Mouse (Mus musculus) erythroid progenitor cell, adult 5-6 weeks (primary cell): ENCODE data around the gene Fads6. TPM values are rescaled to one million over a fixed set of nuclear protein-coding genes. Genes with fewer than 3 reads are reported as not detected.

Source experiments
- ATAC-seq: replicated peaks from 2 replicates; pipeline ENCODE4 v1.8.0; 2016; ENCODE audit warnings: moderate number of reproducible peaks, mild to moderate bottlenecking, moderate TSS enrichment, inconsistent platforms; ENCODE audit not compliant: poor library complexity, low FRiP score, severe bottlenecking
- total RNA-seq, 2 experiments: library from RNA; stranded (forward) in 1 of 2; stranded (reverse) in 1 of 2; fragments of 150-400 nt in 1 of 2; fragments of 186-747, 209-891 nt in 1 of 2; gene quantifications; 2 replicates each; pipeline versions ENCODE4 v1.2.3 to v1.2.4; 2015 to 2017; ENCODE audit warnings: low replicate concordance in 2 of 2

Fads6 gene
- total RNA-seq, 2 experiments from 2014 or later = 0.45 TPM; not detected in 1

DNA sequence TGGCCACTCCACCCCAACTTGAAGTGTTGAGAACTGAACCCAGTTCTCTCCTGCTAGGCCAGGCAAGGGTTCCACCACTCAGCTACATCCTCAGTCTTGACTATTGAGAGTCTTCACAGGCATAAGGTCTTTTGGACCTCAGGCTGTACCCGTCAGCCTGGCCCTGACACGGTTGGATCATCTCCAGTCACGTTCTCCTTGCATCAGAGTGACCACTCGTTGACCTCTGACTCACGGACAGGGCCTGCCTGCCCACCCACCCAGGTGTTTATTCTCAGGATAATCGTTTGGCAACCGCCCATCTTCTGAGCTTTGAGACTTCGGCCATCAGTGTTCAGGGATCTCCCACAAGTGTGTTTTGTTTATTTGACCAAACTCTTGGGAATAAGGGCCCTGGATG, 5.7 kb upstream of the Fads6 start:
- no peak for ATAC-seq

DNA sequence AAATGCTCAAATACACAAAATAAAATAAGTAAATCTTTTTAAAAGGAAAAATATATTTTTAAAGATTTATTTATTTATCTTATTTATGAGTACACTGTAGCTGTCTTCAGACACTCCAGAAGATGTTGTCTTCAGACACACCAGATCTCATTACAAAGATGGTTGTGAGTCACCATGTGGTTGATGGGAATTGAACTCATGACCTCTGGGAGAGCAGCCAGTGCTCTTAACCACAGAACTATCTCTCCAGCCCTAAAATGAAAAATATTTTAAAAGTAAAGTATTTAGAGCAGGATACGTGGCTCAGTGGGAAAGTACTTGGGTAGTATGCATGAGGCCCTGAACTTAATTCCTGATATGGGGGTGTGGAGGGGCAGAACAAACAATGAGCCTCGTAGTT, 3.9 kb upstream of the Fads6 start:
- no peak for ATAC-seq

DNA sequence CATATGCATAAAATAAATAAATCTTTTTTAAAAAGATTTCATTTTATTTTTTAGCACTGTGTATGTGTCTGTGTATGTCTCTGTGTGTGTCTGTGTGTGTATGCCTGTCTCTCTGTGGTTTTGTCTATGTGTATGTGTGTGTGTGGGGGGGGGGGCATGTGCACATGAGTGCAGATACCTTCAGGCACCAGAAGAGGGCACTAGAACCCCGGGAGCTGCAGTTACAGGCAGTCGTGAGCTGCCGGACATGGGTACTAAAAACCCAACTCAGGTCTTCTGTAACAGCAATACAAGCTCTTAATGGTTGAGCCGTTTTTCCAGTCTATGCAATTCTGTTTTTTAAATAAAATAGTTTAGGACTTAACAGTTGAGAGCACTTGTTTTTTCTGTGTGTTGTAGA, 3.3 kb upstream of the Fads6 start:
- no peak for ATAC-seq

DNA sequence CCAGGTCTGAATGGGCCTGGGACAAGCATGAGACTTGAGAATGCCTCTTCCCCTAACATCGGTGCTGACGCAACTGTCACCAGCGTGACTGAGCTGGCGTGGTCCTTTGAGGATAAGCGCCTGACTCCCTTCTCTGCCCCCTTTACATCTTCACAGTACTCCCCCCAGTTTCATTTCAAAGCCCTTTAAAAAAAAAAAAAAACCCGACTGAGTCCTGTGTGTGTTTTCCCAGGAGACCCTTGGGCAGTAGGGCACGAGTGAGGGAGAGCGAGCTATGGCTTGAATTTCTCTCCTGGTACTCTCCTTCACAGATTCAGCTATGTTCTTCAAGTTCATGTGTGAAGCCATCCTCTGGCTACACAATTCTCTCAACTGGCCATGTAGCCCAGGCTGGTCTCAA, 697 bp upstream of the Fads6 start:
- no peak for ATAC-seq

DNA sequence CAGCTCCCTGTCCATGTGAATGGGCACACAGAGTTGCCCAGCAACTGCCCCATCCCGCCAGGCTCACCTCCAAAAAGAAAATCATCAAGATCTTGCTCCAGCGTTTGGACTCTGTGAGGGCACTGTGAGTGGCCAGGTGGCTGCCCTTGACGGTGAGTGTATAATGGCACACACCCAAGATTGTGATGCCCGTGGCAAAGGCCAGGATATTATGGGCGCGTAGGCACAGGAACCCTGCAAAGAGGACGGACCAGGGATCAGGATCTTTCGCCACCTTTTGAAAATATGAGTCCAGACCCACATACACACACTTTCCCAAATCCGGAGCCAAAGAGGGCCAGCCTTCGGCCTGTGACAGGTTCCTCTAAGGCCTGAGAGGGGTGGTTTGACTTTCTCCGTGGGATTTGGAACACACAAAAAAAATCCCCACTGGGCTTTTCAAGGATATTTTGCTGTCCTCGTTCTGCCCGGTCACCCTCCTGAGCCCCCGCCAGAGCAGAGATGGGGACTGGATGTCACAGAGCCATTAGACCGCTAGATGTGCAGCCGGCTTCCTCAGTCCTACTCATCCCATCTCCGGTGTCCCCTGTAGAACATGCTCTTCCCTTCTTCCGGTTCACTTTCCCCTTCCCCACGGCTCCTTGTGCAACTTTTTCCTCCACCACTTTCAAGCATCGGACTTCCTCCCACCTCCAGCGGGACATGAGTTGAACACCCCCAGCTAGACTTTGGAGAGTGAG, 822 bp downstream of the Fads6 start:
- no peak for ATAC-seq

DNA sequence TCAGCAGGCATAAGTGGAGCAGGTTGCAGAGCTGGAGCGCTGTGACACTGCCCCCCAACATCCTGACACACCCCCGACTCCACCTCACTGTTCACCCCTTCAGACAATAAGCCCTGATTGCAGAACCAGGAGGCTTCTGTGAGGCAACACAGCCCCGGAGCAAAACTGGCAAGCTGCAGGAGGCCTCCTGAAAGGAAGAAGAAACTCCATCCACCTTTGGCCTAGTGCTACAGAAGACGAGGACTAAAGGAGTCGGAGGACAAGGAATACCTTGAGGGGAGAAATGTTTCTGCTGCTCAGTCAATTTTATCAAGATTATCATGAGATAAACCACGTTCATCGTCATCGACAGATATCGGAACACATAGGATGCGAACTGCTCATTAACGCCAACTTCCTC, 1.5 kb downstream of the Fads6 start:
- no peak for ATAC-seq

DNA sequence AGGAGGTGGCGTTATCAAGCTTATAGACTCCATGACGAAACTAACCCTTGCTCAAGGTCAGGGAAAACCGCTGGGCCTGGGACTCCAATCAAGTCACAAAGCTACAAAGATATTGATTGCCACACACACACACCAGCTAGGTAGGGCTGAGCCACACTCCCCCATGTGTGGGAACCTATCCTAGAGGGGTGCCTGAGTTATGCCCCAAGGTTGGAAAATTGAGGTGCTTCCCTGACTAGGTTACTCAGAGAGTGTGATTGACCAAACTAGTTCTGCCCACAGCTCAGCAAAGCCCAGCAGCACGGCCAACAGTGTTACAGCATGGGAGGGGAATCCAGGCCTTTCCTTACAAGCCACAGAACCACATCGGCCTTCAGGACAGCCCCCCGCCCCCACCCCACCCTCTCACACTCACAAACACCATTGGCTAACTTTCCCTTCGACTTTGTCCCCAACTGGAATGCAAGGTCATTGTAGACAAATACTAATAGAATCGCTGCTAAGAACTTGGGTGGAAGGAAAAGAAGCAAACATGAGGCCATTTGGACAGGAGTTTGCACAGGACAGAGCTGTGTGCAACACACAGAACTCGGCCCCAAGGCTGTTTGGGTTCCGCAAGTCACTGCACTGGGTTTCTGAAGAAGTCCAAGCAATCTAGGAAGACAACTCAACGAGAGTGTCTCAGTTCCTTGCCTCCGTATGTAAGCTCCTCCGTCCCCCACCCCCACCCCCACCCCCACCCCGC, 4.7 kb downstream of the Fads6 start:
- ATAC-seq = no peak

DNA sequence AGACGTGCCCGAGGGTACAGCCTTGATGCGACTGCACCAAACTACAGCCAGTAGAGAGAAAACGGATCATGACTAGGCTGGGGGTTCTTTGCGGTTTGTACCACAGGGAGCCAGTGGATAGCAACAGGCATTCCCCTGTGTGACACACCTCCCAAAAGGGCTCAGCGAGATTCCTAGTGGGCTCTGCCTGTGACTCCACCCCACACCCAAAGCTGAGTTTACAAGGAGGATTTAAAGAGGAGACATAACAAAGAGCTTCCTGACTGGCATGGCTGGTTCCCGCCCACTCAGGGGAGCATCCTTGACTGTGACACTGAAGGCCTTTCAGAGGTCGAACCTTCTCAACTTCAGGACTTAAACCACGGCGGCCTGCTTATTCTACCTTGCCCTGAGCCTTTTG, 6.0 kb downstream of the Fads6 start:
- ATAC-seq = no peak

DNA sequence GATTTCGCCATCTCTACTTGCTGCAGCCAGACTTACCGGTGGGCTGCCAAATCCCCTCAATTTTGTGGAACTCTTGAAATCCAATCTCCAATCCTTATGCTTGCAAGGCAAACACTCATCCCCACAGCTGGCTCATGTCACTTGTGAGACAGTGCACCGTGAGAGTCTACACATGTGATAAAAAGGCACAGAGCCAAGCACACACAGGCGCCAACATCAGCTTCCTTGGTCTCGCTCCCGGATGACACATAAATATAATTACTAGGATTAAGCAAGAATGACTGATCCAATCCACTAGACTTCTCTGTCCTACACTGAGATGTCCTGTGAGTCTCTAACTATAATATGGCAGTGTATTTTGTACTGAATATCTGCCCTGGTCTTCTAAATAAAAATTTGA, 6.5 kb downstream of the Fads6 start:
- ATAC-seq = no peak

DNA sequence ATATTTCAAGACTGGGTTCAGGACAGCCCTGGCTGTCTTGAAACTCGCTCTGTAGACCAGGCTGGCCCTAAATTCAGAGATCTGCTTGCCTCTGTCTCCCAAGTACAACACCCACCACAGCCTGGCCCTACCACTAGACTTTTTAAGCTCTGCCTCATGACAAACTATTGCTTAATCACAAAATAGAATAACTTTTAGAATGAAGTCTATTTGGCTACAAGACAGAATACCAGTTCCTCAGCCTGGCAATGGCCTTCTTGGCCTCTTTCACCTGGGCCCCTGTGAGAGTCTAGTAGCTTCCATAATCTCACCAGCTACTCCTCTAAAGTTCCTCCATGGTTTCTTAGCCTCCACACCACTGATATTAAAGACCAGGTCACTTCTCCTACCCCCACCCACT, 7.1 kb downstream of the Fads6 start:
- no peak for ATAC-seq

DNA sequence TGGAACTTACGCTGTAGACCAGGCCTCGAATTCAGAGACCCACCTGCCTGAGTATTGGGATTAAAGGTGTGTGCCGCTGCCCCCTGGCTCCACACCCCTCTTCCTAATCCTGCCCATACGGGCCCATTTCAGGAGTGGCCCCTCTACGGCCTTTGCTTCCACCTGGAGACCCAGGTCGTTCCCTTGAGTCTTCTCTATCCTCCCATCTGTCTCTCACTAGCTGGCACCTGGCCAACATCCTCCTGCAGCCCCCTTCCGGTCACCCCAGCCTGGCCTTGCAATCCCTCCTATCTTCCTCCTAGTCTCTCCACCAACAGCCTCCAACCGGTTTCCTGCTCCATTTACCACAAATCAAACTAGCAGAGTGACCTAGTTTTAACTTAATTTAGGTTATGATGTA, 7.6 kb downstream of the Fads6 start:
- ATAC-seq = no peak

DNA sequence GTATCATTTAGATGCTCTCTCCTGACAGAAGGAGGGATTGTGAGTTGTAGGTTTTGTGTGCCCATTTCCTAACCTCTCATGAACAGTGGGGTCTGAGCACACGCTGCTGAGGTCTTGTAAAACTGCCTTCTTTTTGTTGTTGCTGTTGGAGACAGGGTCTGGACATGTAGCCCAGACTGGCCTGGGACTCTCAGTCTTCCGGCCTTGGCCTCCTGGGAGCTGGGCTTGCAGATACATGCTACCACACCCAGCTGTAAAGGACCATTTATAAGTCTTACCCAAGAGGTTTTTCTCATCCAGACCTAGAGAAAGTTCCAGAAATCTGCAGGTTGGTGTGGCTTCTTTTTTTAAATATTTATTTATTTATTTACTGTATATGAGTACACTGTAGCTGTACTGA, 9.2 kb downstream of the Fads6 start:
- ATAC-seq = no peak

DNA sequence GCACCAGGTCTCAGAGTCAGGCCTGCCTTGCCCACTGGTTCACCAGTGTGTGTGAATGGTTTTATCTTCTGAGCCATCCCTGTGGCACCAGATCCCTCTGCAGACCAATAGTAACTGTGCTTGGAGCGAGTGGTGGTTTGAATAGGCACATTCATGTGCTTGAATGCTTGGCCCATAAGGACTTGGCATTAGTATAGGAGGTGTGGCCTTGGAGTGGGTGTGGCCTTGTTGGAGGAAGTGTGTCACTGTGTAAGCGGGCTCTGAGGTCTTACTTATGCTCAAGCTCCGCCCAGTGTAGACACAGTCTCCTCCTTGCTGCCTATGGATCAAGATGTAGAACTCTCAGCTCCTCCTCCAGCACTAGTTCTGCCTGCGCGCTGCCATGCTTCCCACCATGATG, 10.1 kb downstream of the Fads6 start:
- no peak for ATAC-seq

DNA sequence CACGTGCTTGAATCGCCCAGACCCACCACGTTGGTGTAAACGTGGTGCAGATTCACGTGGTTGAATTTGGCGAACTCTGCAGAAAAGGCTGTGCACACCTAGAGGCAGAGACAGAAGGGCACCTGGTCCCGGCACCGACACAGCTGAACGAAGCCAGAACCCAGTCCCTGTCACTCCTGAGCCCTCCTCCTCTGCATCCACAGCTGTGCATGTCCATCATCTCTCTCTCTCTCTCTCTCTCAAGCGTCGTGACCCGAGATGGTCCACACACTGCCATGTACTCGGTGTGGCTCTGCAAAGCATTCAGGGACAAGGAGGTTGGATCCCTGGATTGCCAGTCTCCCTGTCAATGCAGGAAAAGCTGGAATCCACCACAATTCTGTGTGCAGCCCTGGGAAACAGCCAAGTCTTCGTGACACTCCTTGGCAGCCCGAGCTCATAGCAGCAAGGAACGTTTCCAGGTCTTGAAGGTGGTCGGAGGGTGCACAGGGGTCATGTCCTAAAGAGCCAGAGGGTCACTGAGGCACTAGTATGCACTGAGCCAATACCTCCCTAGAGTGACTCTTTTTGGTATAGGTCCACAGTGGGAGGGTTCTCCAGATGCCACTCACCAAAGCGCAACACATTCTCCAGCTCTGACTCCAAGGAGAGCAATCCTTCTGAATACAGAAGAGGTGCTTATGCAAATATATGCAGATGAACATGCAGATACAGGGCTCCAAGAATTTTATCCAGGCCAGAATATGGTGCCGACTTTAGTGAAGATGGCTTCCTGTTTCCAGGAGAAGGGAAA, 11.1 kb downstream of the Fads6 start:
- no peak for ATAC-seq

DNA sequence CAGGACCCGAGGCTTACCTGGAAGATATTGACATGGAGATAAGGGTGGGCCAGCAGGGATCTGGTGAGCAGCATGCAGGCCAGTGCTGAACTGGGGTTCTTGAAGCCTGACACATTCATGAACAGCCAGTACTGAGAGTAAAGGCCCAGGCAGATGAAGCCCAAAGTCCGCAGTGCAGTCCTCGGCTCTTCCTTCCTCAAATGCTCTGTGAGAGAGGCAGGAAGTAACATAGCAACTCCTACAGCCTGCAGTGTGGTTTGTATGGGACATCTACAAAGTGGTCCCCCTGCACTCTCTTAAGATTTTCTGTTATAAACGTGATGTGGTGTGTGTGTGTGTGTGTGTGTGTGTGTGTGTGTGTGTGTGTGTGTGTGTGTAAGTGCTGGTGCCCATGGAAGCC, 12.2 kb downstream of the Fads6 start:
- no peak for ATAC-seq

DNA sequence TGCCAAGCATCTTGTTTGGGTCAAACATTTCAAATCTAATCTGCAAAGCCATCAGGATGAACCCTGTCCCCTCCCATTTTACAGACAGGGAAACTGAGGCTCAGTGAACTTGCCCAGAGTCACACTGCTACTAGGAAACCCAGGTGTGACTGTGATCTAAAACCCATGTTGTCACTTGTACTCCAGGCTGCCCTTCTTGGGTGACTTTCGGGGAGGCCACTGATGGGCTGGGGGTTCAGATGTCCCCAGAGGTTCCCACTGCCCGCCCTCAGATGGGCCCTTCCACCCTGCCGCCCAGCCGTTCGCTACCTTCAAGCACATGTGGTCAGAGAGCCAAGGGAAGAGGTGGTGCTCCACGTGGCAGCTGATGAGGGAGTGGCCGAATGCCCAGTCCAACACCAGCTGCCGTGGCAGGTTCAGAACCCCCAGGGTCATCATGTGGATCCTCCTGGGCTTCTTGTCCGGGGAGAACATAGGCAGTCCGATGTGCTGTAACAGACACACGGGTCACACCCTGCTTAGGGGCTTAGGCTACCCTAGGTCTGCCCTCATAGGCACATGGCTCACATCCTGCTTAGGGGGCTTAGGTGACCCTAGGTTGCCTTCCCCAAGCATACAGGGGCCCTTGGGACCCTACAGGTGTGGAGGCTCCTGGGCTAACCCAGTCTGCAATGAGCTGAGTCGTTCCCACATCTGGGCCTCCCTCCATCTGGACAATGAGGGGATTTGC, 13.4 kb downstream of the Fads6 start:
- ATAC-seq = no peak

DNA sequence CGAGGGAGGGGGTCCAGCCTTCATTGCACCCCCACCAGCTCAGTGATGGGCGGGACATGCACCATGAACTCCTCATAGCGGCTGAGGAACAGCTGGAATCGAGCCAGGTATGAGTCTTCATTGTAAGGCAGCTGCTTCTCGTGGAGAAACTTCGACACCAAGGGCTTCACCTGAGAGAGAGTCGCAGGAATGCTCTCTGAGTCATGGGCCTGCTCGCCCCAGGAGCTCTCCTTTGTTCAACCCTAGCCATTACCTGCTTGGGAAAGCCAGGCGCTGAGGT, 14.0 kb downstream of the Fads6 start:
- ATAC-seq = no peak

DNA sequence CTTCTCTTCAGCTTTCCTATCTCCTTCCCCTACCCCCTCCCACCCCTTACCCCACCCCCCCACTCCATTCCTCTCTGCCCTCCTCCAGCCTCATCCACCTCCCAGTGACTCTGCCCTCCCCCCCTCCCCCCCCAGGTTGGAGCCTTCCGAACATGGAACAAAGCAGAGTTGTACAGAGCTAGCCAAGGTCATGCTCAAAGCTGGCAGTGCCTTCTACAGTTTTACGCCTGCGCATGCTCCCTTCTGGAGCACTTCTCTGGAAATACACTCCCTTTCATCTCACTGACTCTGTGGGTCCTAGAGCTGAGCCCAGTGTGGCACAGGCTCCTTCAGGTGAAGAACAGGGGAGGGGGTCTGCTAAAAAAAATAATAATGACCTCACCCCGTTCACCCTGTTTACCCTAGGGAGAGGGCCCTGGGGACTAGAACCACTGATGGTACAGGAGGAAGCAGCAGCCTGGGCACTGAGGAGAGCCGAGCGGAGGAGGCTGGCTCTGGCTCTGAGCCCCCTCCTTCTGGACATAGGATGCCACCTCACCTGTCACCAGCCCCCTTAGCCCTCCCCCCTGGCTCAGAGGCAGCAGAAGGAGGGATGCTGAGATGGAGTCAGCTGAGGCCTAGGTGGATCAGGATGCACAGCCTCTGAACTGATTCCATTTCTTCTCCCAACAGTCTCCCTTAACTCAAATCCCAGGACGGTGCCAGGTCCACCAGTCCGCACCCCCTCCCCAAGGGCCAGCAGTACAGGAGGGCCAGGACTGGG, 14.6 kb downstream of the Fads6 start:
- no peak for ATAC-seq

DNA sequence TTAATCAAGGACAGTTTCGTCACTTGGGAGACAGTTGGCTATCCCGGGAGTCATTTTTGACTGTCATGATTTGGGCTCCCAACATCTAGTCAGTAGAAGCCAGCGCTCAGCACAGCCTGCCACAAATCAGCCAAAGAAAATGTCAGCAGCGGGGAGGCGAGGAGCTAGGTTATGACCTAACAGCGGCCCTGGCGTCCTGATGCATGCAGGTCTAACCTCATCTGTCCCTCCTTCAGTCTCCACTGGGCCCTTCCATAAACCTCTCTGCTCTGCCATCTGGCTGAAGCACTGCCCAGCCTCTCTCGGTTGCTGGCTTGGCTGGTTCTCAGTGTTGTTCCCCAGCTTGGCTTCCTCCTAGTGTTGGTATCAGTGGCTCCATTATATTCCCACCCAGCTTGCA, 15.2 kb downstream of the Fads6 start:
- no peak for ATAC-seq

DNA sequence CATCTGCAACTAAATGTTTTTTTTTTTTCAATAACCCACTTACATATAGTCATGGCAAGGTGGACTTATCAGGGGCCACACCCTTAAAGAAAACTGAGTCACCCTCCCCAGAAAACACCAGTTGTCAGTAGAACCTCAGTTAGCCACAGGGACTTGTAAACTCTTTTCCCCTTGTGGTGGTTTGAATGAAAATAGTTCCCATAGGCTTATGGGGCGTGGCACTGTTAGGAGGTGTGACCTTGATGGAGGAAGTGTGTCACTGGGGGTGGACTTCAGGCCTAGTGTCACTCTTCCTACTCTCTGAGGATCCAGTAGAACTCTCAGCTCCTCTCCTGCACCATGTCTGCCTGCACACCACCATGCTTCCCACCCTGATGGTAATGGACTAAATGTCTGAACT, 17.7 kb downstream of the Fads6 start:
- no peak for ATAC-seq
